Mouse (Mus musculus): Measurements from ENCODE around the gene Rapgef5.
"Not testable (repeated sequence)": the region's sequence is repeated elsewhere in the genome, so short reads cannot be mapped to it uniquely, and the experiment has no call there.

Rapgef5 gene

DNA sequence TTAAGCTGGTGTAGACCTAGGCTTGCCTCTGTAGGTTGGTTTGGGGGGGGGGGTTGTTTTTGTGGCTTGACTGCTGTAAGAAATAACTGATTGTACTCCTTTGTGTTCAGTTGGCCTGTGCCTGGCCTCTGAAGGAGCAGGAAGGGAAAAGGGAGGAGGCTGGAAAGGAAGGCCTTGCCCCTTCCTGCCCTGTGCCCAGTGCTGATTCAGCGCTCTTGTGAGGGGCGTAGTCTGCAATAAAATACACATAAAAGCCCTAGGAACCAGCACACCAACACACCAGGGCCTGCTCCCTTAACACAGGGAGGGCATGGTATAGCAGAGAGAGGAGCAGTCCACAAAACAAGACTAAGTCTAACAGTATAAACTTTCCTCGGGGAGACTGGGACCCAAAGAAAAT lies 247.0 kb downstream of the Rapgef5 start:
- no peak for DNase-seq (ENCODE audit: low spot score in 2 of 2)

GRCm38 (mm10) chr12:117764839-117765238 lies 248.6 kb downstream of the Rapgef5 start:
- peak; percentile 68 to 80 for DNase-seq (ENCODE audit: low spot score in 2 of 2)

DNA sequence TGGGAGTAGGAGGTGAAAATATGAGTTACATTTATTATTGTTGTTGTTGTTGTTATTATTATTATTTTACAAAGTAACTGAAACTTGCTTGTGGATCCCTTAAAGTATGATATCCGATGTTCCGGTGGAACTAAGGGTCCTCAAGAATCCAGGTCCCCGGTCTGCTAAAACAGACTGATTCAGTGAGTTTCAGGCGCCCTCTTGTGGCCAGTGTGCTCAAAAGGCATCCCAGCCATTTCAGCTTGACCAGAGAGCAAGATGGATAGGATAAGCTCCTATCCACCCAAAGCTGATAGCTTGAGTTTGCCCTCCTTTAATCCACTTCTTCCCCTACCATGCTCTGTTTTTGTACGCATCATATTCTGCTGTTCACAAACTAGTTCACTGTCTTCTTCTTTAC lies 252.8 kb downstream of the Rapgef5 start:
- peak; percentile 42 to 52 for DNase-seq (ENCODE audit: low spot score in 2 of 2)

DNA sequence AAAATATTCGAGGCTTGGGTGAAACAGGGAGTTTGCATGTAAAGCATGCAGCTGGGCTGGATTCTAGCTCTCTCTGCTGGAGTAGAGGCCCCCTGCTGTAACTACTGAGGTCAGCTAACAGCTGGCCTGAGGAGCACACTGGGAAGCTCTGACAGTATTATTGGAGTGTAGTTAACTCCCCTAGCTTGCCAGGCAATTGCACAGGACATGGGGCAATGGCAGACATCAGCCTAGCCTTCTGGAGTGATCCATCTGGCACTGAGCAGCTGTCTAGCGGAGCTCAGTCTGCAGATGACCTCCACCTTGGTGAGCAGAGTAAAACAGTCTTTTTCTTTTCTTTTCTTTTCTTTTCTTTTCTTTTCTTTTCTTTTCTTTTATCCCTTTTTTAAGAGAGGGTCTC lies 253.9 kb downstream of the Rapgef5 start:
- no peak for DNase-seq (ENCODE audit: low spot score in 2 of 2)

- DNase-seq (ENCODE audit: low spot score in 2 of 2), result no peak
Measured at GRCm38 (mm10) chr12:117771156-117771555, 254.9 kb downstream of the Rapgef5 start.

DNA sequence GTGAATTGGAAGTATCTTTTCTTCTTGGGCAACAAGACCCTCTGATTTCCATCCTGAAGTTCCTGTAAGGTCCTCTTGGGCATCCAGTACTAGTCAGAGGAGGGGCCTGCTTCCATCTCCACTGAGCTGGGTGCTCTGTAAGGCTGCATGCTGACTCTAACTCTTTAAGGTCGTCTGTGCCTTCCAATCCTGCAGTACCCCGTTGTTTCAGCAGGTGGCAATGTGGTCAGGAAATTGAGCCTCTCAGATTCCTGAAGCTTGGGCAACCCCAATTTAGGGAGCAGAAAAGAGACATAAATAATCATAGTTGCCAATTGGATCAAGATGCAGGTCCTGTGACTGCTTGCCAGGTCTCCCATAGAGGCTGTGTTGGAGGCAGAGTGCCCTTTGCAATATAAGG lies 256.4 kb downstream of the Rapgef5 start:
- DNase-seq (ENCODE audit: low spot score in 2 of 2), result peak in 1 of 2 experiments; percentile 9

- DNase-seq (ENCODE audit: low spot score in 2 of 2), result no peak
Measured at GRCm38 (mm10) chr12:117776841-117777240, 260.6 kb downstream of the Rapgef5 start.

DNA sequence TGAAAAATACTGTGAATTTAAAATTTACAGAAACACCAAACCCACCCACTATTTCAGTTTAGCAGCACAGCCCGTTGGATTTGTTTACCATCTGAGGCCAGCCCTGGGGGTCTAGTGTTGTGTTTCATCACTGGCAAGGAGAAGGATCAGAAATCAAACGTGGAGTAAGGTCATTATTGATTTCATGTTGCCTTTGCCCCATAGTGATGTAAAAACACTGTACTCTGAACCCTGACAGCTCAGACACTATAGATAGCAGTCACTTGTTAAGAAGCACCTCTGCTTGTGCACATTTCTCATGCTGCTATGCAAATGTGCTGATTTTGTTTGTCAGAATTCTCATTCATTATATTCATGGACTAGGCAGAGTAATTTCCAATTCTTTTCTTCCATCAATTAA lies 265.1 kb downstream of the Rapgef5 start:
- DNase-seq (ENCODE audit: low spot score in 2 of 2), result no peak

- DNase-seq (ENCODE audit: low spot score in 2 of 2), result no peak
Measured at GRCm38 (mm10) chr12:117783426-117783825, 267.1 kb downstream of the Rapgef5 start.

DNA sequence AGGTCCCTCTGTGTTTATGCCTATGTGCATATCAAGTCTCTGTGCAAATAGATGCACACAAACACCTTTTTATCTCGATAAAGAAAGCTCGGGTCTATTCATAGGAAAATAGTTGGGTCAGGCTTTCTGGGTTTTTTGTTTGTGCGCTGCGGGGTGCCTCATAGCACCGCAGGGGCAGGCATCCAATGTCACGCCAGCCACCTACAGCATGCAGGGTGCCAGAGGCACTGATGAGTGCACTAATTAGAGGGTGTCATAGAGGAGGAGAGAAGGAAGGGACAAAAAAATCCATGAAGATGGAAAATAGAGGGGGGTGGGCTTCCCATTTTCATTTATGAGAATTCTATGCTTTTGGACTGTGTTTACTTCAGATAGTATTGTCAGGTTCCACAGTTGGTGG lies 270.3 kb downstream of the Rapgef5 start:
- no peak for DNase-seq (ENCODE audit: low spot score in 2 of 2)

DNA sequence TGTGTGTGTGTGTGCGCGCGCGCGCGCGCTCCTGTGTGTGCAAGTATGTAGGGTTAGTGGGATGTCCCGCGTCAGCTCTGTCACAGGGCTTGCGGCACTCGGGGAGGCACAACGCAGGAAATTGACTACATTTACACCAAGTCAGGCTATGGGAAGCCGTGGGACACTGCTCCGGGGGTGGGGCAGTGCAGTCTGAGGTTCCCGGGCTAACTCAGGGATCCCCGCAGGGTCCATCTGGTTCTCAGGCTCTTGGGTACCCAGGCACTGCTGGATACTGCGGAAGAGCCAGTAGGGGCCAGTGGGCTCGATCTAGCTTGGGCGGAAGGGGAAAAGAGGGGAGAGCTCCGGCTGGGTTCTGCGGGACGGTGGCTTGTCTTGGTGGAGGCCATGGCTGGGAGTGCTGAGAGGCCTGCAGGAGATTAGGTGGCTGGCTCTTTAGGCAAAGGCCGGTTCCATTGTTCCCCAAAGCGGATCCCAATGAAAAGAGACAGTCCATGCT lies 272.3 kb downstream of the Rapgef5 start:
- DNase-seq (ENCODE audit: low spot score in 2 of 2), result no peak

DNA sequence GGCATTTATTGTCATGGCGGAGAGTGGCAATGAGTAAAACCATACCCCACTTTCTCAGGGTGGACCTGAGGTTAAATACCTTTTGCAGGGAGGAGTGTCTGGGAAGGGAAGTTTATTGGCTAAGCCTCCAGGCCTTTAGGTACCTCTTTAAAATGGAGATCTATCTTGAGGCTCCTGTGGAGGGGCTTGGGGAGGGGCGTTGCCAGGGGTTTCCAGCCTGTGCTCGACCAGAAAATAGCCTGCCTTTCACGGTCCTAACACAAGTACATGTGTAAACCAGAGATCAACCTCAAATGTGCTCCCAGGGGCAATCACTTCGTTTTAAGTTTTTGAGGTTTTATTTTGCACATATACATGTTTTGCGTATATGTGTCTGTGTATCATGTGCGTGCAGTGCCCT lies 272.7 kb downstream of the Rapgef5 start:
- DNase-seq (ENCODE audit: low spot score in 2 of 2), result no peak

GRCm38 (mm10) chr12:117795303-117795702 lies 279.0 kb downstream of the Rapgef5 start:
- no peak for DNase-seq (ENCODE audit: low spot score in 2 of 2)

DNA sequence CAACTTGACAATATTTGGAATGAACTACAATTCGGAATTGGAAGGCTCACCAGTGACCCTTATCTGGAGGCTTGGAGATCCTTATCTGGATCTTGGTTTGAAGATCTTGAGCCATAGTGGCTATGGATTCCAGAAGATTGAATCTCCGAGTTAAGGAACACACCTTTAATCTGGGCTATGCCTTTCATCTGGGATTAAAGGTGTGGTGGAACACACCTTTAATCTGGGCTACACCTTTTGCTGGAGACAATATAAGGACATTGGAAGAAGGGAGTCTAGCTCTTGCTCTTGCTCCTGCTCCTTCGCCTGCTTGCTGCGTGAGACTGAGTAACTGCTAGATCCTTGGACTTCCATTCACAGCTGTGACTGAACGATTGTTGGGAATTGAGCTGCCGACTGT lies 287.7 kb downstream of the Rapgef5 start, which contains the start of gene Cdca7l:
Cdca7l (plus strand) TSS at position 301 of the 400 bp plus-strand sequence.
- not testable (repeated sequence) for DNase-seq (ENCODE audit: low spot score in 2 of 2)

DNA sequence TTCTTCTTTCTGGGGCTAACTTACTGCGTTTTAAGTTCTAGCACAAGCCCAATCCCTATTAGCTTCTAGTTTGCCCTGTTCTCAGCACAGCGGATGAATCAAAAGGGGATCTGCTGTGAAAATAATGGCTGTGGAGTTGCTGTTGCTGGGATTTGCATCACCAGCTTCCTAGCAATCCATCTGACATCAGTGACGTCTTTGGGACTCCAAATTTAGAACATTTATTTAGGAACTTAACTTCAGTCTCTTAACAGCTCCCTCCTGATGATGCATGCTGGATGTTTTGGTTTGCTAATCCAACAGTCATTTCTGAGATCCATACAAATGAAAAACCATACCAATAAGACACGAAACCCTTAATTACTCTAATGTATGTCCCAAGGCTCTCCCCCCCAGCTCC lies 289.3 kb downstream of the Rapgef5 start:
- DNase-seq (ENCODE audit: low spot score in 2 of 2), result no peak

GRCm38 (mm10) chr12:117806007-117806451 lies 289.8 kb downstream of the Rapgef5 start:
- DNase-seq (ENCODE audit: low spot score in 2 of 2), result no peak

DNA sequence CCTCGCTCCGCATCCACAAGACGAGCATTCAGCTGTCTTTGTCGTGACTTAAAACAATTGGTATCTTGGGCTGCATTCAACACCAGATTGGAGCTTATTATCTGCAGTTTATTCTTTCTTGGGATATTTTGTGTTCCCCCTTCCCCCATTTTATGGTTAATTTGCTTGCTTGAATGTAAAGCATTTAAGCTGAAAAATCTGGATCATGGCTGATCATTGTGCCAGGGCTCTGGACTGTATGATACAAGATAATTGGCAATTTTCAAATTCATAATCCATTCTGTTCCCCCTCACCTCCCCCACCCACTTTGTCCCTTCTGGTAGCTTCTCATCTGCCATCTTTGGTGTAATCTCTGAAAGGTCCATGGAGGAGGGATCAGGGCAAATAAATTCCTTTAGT lies 290.2 kb downstream of the Rapgef5 start:
- DNase-seq (ENCODE audit: low spot score in 2 of 2), result no peak

- DNase-seq (ENCODE audit: low spot score in 2 of 2), result no peak
Measured at GRCm38 (mm10) chr12:117807637-117808036, 291.4 kb downstream of the Rapgef5 start.

DNA sequence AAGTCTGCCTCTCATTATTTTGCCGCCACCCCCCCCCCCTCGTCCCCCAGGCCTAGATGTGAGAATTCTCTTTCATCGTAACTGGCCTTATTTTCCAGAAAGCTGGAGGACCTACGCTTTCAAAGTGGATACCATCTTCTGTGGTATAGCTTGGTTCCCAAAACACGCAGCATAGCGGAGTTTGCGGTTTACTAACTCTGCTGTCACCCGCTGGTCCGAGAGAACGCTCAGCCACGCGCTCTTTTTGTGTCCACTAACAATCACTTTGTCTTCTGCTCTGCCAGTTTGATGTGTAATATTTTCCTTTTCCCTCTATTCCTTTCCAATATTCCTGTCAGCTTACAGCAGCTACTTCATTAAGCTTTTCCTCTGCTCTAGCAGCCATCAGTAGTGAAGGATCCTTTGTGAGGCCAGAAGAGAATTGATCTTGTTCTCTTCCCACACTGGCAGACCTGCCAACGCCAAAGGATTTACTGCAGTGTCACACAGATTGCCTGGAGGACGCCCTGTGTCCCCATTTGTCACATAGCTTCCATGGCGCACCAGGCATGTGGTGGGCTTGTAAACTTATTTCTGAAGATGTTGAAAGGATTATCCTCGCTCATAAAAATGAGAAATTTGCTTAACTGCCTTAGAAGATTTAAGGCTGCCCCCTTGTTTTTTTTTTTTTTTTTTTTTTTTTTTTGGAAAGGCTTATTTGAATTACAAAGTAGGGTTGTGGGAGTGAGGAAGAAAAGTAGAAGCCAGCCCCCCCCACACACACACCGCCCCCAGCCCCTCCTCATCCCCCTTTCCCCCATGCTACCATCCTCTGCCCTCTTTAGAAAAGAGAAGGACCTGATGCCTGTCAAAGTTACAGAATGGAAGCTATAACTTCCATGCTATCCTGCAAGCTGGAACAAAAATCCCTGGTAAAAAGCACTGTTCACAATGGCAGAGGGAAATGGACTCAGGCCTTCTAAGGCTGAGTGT lies 292.4 kb downstream of the Rapgef5 start:
- no peak for DNase-seq (ENCODE audit: low spot score in 2 of 2)

Measured in spleen, postnatal 36 days (tissue).